Mouse (Mus musculus): ENCODE measurements around the gene Mettl18.

- no peak for TF ChIP-seq POLR2A (IDR thresholded peaks at IDR 0.05; ENCODE audit: extremely low read depth, insufficient read depth, low read length)
- TF ChIP-seq CTCF (IDR thresholded peaks at IDR 0.05; ENCODE audit: low read depth, low read length), result no peak
Measured at GRCm38 (mm10) chr1:164019789-164020188, 25.1 kb downstream of the Mettl18 start.

Measured in liver, adult 2 months (tissue).